Mouse (Mus musculus): ENCODE results near the gene Lamb3. TPM values are rescaled to one million over a fixed set of nuclear protein-coding genes. Genes with fewer than 3 reads are reported as not detected.

The Lamb3 gene
- polyA plus RNA-seq, 1 experiment = 4.6 TPM

- Histone ChIP-seq H3K4me3 (ENCODE audit: extremely low read depth, insufficient read depth, insufficient read length) (peak overlapping the region; percentile 40), H3K27ac (ENCODE audit: insufficient read depth, low read length) (peak overlapping the region; percentile 84), H3K36me3 (ENCODE audit: control insufficient read depth, insufficient read depth, low read length) (no peaks in the 10 kb centered on the region), H3K4me1 (ENCODE audit: control insufficient read depth, insufficient read depth, insufficient read length) (peaks cover 5% of the 10 kb centered on the region; the same call in 1 of the 2 replicates), H3K27me3 (ENCODE audit: control insufficient read depth, insufficient read depth, low read length) (no peaks in the 10 kb centered on the region)
- WGBS = 54% methylated on average over 8 of the region's 8 CpGs
- TF ChIP-seq POLR2A (IDR thresholded peaks at IDR 0.05; ENCODE audit: low read depth, low read length) (no peak), CTCF (IDR thresholded peaks at IDR 0.05; ENCODE audit: extremely low read depth, insufficient read depth, insufficient read length, insufficient replicate concordance) (no peak)
- no peak for DNase-seq (ENCODE audit: low read depth in 1 of 2, low spot score in 2 of 2)
Observed at GRCm38 (mm10) chr1:193263026-193263907, 55.8 kb downstream of the Lamb3 start.

DNA sequence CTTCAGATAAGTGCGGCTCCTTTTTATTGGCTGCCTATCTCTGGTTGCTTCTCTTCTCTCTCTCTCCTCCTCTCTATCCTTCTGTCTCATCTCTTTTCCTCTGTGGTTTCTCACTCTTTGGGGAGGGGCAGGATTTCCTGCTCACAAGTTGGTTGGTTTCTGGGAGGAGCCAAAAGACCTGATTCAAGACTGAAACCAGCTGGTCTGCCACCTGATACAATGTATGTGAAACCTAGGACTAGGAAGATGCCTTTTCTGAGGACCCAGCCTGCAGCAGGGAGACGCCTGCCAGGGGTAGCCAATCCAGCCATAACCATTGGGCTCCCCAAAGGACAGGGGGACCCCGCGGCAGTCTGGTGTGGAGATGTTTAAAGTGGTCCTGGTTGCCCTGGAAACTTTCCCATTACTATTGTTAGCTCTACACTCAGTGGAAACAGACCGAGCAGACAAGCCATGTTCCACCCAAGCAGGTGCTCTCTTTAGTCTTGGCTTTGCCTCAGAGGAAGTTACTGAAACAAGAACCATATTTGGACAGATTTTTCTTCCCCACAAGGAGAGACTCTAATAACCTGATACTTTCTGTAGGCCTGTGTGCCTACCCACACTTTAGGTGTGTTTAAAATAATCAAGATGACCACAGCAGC, 56.6 kb downstream of the Lamb3 start, which contains the start of gene Hsd11b1:
Gene Hsd11b1 (minus strand): TSS at position 121 of the 644 bp plus-strand sequence.
- H3K4me3 ChIP-seq (ENCODE audit: extremely low read depth, insufficient read depth, insufficient read length) = peak within 1 kb of the TSS; percentile 40
- TF ChIP-seq POLR2A (IDR thresholded peaks at IDR 0.05; ENCODE audit: low read depth, low read length) (no peak), CTCF (IDR thresholded peaks at IDR 0.05; ENCODE audit: extremely low read depth, insufficient read depth, insufficient read length, insufficient replicate concordance) (no peak)
- DNase-seq (ENCODE audit: low read depth in 1 of 2, low spot score in 2 of 2) = peak; percentile 55 to 61
- H3K27ac ChIP-seq (ENCODE audit: insufficient read depth, low read length) = peak within 1 kb of the TSS; percentile 84
- no peaks in the 10 kb centered on the region for H3K27me3 ChIP-seq (ENCODE audit: control insufficient read depth, insufficient read depth, low read length)
- 11% methylated on average over 5 of the region's 5 CpGs for WGBS
- no peaks in the 10 kb centered on the region for H3K36me3 ChIP-seq (ENCODE audit: control insufficient read depth, insufficient read depth, low read length)
- H3K4me1 ChIP-seq (ENCODE audit: control insufficient read depth, insufficient read depth, insufficient read length) = peaks cover 5% of the 10 kb centered on the region; the same call in 1 of the 2 replicates

GRCm38 (mm10) chr1:193265734-193266133, 58.2 kb downstream of the Lamb3 start:
- TF ChIP-seq CTCF (IDR thresholded peaks at IDR 0.05; ENCODE audit: extremely low read depth, insufficient read depth, insufficient read length, insufficient replicate concordance) = no peak
- TF ChIP-seq POLR2A (IDR thresholded peaks at IDR 0.05; ENCODE audit: low read depth, low read length) = no peak
- H3K4me1 ChIP-seq (ENCODE audit: control insufficient read depth, insufficient read depth, insufficient read length) = peaks cover 5% of the 10 kb centered on the region; the same call in 1 of the 2 replicates

GRCm38 (mm10) chr1:193270965-193271763, 63.7 kb downstream of the Lamb3 start:
- no peaks in the 10 kb centered on the region for H3K36me3 ChIP-seq (ENCODE audit: control insufficient read depth, insufficient read depth, low read length)
- DNase-seq (ENCODE audit: low read depth in 1 of 2, low spot score in 2 of 2) = no peak
- H3K27me3 ChIP-seq (ENCODE audit: control insufficient read depth, insufficient read depth, low read length) = no peaks in the 10 kb centered on the region
- H3K4me3 ChIP-seq (ENCODE audit: extremely low read depth, insufficient read depth, insufficient read length) = no peak overlapping the region
- no peak for TF ChIP-seq POLR2A (IDR thresholded peaks at IDR 0.05; ENCODE audit: low read depth, low read length)
- no peak for TF ChIP-seq CTCF (IDR thresholded peaks at IDR 0.05; ENCODE audit: extremely low read depth, insufficient read depth, insufficient read length, insufficient replicate concordance)
- peaks cover 4% of the 10 kb centered on the region; the same call in 1 of the 2 replicates for H3K4me1 ChIP-seq (ENCODE audit: control insufficient read depth, insufficient read depth, insufficient read length)
- no peak overlapping the region; the same call in 1 of the 2 replicates for H3K27ac ChIP-seq (ENCODE audit: insufficient read depth, low read length)
- 56% methylated on average over 6 of the region's 6 CpGs for WGBS

More at GRCm38 (mm10) chr1:193265734-193266133, 58.2 kb downstream of the Lamb3 start:
- no peak overlapping the region for H3K27ac ChIP-seq (ENCODE audit: insufficient read depth, low read length)
- DNase-seq (ENCODE audit: low read depth in 1 of 2, low spot score in 2 of 2) = no peak
- H3K36me3 ChIP-seq (ENCODE audit: control insufficient read depth, insufficient read depth, low read length) = no peaks in the 10 kb centered on the region
- H3K27me3 ChIP-seq (ENCODE audit: control insufficient read depth, insufficient read depth, low read length) = no peaks in the 10 kb centered on the region
- no peak overlapping the region for H3K4me3 ChIP-seq (ENCODE audit: extremely low read depth, insufficient read depth, insufficient read length)

- H3K27me3 ChIP-seq (ENCODE audit: control insufficient read depth, insufficient read depth, low read length) = no peaks in the 10 kb centered on the region
- peaks cover 4% of the 10 kb centered on the region; the same call in 1 of the 2 replicates for H3K4me1 ChIP-seq (ENCODE audit: control insufficient read depth, insufficient read depth, insufficient read length)
- TF ChIP-seq POLR2A (IDR thresholded peaks at IDR 0.05; ENCODE audit: low read depth, low read length) = no peak
- TF ChIP-seq CTCF (IDR thresholded peaks at IDR 0.05; ENCODE audit: extremely low read depth, insufficient read depth, insufficient read length, insufficient replicate concordance) = no peak
- 79% methylated on average over 24 of the region's 24 CpGs for WGBS
- DNase-seq (ENCODE audit: low read depth in 1 of 2, low spot score in 2 of 2) = no peak
- peak overlapping the region; percentile 45 for H3K4me3 ChIP-seq (ENCODE audit: extremely low read depth, insufficient read depth, insufficient read length)
- no peaks in the 10 kb centered on the region for H3K36me3 ChIP-seq (ENCODE audit: control insufficient read depth, insufficient read depth, low read length)
- H3K27ac ChIP-seq (ENCODE audit: insufficient read depth, low read length) = peak overlapping the region; percentile 36
Observed at GRCm38 (mm10) chr1:193272137-193272915, 64.8 kb downstream of the Lamb3 start.

All from spleen, adult 2 months (tissue).